Mouse (Mus musculus) cortical plate, adult 2 months (tissue): ENCODE results near the gene Rora.

ENCODE experiments used
- CTCF ChIP-seq: fragments of 200-500 bp; IDR thresholded peaks from 2 replicates; pipeline ENCODE4 v1.5.1; 2011; ENCODE audit warnings: mild to moderate bottlenecking, control low read depth, low read length; ENCODE audit not compliant: insufficient read depth; ENCODE audit errors: extremely low read depth
- POLR2A ChIP-seq: fragments of 200-500 bp; IDR thresholded peaks from 2 replicates; pipeline ENCODE4 v1.6.1; 2011; ENCODE audit warnings: mild to moderate bottlenecking, low read length, control low read depth; ENCODE audit not compliant: insufficient read depth; ENCODE audit errors: extremely low read depth

- no peak for TF ChIP-seq POLR2A
- TF ChIP-seq CTCF: no peak
These were observed 717.6 kb downstream of the Rora start for GRCm38 (mm10) chr9:69371046-69371724.
